Mouse (Mus musculus): Measurements from ENCODE around the gene Als2. TPM values are rescaled to one million over a fixed set of nuclear protein-coding genes. Genes with fewer than 3 reads are reported as not detected.

Als2 gene
- 23.5 and 24.0 TPM in 2 replicates for polyA plus RNA-seq (2015; fragmentation: Nextera tagmentation; extraction: Ambion mirVana)

DNA sequence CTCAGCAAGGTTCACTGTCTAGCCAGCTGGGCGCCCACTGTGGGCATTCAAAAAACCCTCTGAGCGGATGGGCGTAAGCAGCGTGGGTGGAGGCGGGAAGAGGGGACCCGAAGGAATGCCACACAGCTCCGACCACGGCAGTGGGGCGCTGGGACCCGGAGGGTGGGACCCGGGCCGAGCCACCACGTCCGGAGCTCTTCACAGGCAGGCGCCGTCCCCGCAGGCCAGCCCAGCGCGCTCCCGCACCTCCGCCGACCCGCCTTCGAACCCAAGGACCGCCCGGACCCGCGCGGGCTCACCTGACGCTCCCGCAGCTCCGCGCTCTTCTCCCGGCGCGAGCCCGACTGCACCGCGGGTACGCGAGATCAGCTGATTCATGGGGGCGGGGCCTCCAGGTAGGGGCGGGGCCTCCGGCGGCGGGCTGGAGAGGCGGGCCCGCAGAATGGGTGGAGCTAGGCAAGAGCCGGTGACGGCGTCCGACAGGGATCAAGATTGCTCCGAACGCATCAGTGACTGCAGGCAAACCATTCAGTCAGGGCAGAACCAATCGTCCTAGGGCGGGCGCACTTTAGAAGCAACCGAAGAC is at the start of gene Als2:
Gene Als2 (minus strand): TSS at position 376 of the 586 bp plus-strand sequence.
- ATAC-seq = peak; percentile 99
- under 1% methylated on average over 42 of the region's 58 CpGs for WGBS
- H3K4me3 ChIP-seq (ENCODE audit: low read depth, low read length) = peak within 1 kb of the TSS; percentile 74
- H3K36me3 ChIP-seq (ENCODE audit: control insufficient read depth, insufficient read depth, low read length) = no peaks in the 10 kb centered on the region
- H3K9ac ChIP-seq (ENCODE audit: low read depth, low read length) = peak within 1 kb of the TSS; percentile 69
- H3K27me3 ChIP-seq (ENCODE audit: control insufficient read depth, insufficient read depth, low read depth, low read length) = no peaks in the 10 kb centered on the region
- peak within 1 kb of the TSS; percentile 88 for H3K4me2 ChIP-seq (ENCODE audit: low read length)
- no peaks in the 10 kb centered on the region for H3K9me3 ChIP-seq (replicated peaks; ENCODE audit: control insufficient read depth, low read length, poor library complexity, severe bottlenecking)
- H3K27ac ChIP-seq (ENCODE audit: low read length) = peak within 1 kb of the TSS; percentile 85
- peaks cover 12% of the 10 kb centered on the region for H3K4me1 ChIP-seq (ENCODE audit: control insufficient read depth, insufficient read depth, low read length)

DNA sequence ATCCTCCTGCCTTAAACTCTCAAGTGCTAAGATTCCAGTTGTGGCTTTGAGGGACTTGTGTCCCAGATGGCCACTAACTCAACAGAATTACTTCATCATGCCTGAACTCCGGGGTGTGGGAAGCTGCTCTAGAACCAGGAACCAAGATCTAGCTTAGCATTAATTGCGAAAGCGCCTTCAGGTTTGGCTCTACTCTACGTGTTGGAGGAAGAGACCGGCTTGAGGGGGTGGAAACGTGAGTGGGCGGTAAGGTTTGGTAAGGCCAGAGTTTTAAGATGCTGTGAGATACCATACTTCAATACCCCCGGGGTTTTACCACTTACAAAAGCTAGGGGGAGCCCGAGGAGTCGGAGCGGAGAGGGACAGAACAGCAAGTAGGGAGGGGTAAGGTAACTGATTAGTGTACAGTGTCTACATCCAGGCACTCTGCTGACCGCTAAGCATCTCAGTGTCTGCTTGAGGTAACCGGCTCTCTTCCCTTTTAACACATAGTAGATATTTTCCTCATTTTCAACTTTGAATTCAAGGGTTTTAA is 49.4 kb upstream of the Als2 start:
- no peak for ATAC-seq
- no peak overlapping the region for H3K9ac ChIP-seq (ENCODE audit: low read depth, low read length)
- no peak overlapping the region for H3K4me3 ChIP-seq (ENCODE audit: low read depth, low read length)
- H3K36me3 ChIP-seq (ENCODE audit: control insufficient read depth, insufficient read depth, low read length) = no peaks in the 10 kb centered on the region
- H3K9me3 ChIP-seq (replicated peaks; ENCODE audit: control insufficient read depth, low read length, poor library complexity, severe bottlenecking) = no peaks in the 10 kb centered on the region
- no peaks in the 10 kb centered on the region for H3K27me3 ChIP-seq (ENCODE audit: control insufficient read depth, insufficient read depth, low read depth, low read length)
- H3K4me1 ChIP-seq (ENCODE audit: control insufficient read depth, insufficient read depth, low read length) = no peaks in the 10 kb centered on the region
- H3K4me2 ChIP-seq (ENCODE audit: low read length) = no peak overlapping the region
- WGBS = 79% methylated on average over 13 of the region's 13 CpGs
- no peak overlapping the region for H3K27ac ChIP-seq (ENCODE audit: low read length)

DNA sequence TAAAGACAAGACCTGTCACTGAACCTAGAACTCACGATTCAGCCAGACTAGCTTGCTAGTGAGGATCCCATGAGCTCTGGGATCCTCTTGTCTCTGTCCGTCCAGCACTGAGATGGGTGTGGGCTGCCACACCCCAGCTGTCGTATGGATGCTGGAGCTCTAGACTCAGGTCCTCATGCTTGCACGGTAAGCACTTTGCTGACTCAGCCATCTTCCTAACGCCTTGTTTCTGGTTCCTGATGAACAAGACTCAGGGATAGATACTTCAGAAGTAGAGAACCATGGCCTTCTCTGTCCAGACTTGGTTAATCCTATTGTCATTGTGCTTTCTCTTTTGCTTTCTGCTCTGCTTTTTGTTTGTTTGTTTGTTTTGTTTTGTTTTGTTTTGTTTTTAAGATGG is 48.8 kb upstream of the Als2 start:
- Histone ChIP-seq H3K9me3 (replicated peaks; ENCODE audit: control insufficient read depth, low read length, poor library complexity, severe bottlenecking) (no peaks in the 10 kb centered on the region), H3K27me3 (ENCODE audit: control insufficient read depth, insufficient read depth, low read depth, low read length) (no peaks in the 10 kb centered on the region), H3K4me1 (ENCODE audit: control insufficient read depth, insufficient read depth, low read length) (no peaks in the 10 kb centered on the region), H3K9ac (ENCODE audit: low read depth, low read length) (no peak overlapping the region), H3K27ac (ENCODE audit: low read length) (no peak overlapping the region), H3K4me3 (ENCODE audit: low read depth, low read length) (no peak overlapping the region), H3K36me3 (ENCODE audit: control insufficient read depth, insufficient read depth, low read length) (no peaks in the 10 kb centered on the region), H3K4me2 (ENCODE audit: low read length) (no peak overlapping the region)
- 90% methylated on average over 5 of the region's 5 CpGs for whole genome bisulfite sequencing
- ATAC-seq = no peak

DNA sequence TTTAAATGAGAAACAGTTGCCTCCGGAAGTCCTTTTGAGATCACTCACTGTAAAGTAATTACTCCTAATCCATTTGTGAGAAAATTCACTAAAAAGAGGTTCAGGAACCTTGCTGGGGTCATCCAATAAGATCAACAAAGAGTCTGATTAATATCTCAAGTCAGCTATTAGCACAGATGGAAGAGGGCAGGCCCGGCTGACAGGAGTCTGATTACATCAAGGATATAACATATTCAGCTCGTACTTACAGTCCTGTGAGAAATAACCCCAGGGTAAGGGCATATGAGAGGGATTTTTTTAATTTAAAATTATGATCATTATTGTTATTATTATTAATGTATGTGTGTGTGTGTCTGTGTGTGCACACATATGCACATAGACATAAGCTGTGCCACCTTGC is 35.2 kb upstream of the Als2 start:
- Histone ChIP-seq H3K27me3 (ENCODE audit: control insufficient read depth, insufficient read depth, low read depth, low read length) (no peaks in the 10 kb centered on the region), H3K27ac (ENCODE audit: low read length) (no peak overlapping the region), H3K36me3 (ENCODE audit: control insufficient read depth, insufficient read depth, low read length) (no peaks in the 10 kb centered on the region), H3K9me3 (replicated peaks; ENCODE audit: control insufficient read depth, low read length, poor library complexity, severe bottlenecking) (no peaks in the 10 kb centered on the region), H3K4me2 (ENCODE audit: low read length) (no peak overlapping the region), H3K9ac (ENCODE audit: low read depth, low read length) (no peak overlapping the region), H3K4me3 (ENCODE audit: low read depth, low read length) (no peak overlapping the region), H3K4me1 (ENCODE audit: control insufficient read depth, insufficient read depth, low read length) (peaks cover 6% of the 10 kb centered on the region; the same call in 1 of the 2 replicates)
- ATAC-seq = no peak
- WGBS = 35% methylated on average over 3 of the region's 3 CpGs

DNA sequence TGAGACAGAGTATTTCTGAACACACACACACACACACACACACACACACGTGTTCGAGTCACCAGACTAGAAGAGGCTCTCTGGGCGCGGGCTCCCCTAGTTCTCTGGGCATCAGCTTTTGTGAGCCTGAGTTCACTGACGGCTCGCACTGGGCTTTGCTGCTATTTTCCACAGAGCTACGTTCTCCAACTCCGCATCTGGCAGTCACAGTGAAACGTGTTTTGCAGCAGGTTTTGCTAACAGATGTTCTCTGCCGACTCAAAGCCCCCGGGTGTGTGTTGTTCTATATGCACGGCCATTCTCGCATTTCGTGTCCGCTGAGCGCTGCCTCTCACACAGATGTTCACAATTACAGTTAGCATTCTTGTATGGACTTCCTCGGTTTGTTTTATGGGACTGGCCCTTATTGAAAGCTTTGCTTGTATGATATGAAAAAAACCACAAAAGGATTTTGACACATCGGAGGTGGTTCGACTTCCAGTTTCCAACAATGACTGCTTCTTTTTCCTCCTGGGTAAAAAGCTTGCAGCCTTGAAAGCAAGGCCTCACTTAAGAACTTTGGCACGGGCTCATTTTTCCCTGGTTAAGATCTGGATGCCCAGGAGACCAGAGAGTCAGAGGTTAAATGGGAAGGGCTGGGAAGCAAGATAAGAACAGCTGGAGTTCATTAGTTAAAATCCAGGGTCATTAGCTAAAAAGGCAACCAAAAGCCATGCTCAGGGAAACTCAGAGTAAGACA is 33.1 kb upstream of the Als2 start:
- WGBS = 43% methylated on average over 20 of the region's 20 CpGs
- 0 out of 2 replicates have a peak, but pooled peaks have one; percentile 32 for ATAC-seq
- Histone ChIP-seq H3K4me3 (ENCODE audit: low read depth, low read length) (no peak overlapping the region), H3K27me3 (ENCODE audit: control insufficient read depth, insufficient read depth, low read depth, low read length) (no peaks in the 10 kb centered on the region), H3K4me1 (ENCODE audit: control insufficient read depth, insufficient read depth, low read length) (peaks cover 6% of the 10 kb centered on the region; the same call in 1 of the 2 replicates), H3K9me3 (replicated peaks; ENCODE audit: control insufficient read depth, low read length, poor library complexity, severe bottlenecking) (no peaks in the 10 kb centered on the region), H3K36me3 (ENCODE audit: control insufficient read depth, insufficient read depth, low read length) (no peaks in the 10 kb centered on the region), H3K9ac (ENCODE audit: low read depth, low read length) (no peak overlapping the region), H3K4me2 (ENCODE audit: low read length) (0 out of 2 replicates have a peak overlapping the region, but pooled peaks have one; percentile 15), H3K27ac (ENCODE audit: low read length) (no peak overlapping the region)

DNA sequence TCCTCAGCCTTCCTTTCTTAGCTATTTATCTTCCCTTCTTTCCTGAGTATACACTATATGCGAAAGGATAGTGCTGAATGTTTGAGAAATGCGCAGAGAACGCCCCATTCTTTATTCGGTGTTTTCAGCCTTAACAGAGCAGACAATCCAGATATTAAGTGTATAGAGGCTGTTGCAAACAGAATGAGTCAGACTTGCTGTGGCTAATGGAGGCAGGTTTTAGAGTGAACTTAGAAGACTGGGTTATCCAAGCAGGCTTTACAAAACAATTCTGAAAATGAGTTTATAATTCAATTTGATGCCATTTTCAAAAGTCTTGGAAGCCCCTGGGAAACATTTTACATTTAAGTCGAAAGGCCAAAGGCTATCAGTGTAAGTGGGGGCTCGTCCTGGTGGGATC is 32.4 kb upstream of the Als2 start:
- peaks cover 6% of the 10 kb centered on the region; the same call in 1 of the 2 replicates for H3K4me1 ChIP-seq (ENCODE audit: control insufficient read depth, insufficient read depth, low read length)
- no peaks in the 10 kb centered on the region for H3K36me3 ChIP-seq (ENCODE audit: control insufficient read depth, insufficient read depth, low read length)
- H3K9me3 ChIP-seq (replicated peaks; ENCODE audit: control insufficient read depth, low read length, poor library complexity, severe bottlenecking) = no peaks in the 10 kb centered on the region
- no peaks in the 10 kb centered on the region for H3K27me3 ChIP-seq (ENCODE audit: control insufficient read depth, insufficient read depth, low read depth, low read length)
- 84% methylated on average over 6 of the region's 6 CpGs for WGBS
- no peak overlapping the region for H3K27ac ChIP-seq (ENCODE audit: low read length)
- no peak for ATAC-seq
- H3K9ac ChIP-seq (ENCODE audit: low read depth, low read length) = no peak overlapping the region
- H3K4me3 ChIP-seq (ENCODE audit: low read depth, low read length) = no peak overlapping the region
- H3K4me2 ChIP-seq (ENCODE audit: low read length) = no peak overlapping the region

DNA sequence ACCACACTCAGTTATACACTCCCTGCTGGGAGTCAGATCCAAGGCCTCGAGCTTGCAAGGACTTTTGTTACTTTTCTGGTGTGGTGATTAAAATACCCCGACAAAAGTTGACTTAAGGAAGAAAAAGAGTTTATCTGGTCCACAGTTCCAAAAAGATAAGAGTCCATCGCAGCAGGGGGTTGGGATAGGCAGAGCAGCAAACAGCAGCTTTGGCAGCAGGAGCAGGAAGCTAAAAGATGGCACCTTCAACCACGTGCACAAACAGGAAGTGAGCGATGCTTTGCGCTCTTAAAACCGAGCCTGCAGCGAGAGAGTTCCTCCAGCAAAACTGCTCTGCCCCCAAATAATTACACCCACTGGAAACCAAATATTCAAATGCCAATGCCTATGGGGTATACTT is 31.9 kb upstream of the Als2 start:
- H3K4me1 ChIP-seq (ENCODE audit: control insufficient read depth, insufficient read depth, low read length) = peaks cover 6% of the 10 kb centered on the region; the same call in 1 of the 2 replicates
- no peak overlapping the region for H3K4me2 ChIP-seq (ENCODE audit: low read length)
- WGBS = 64% methylated on average over 8 of the region's 8 CpGs
- ATAC-seq = no peak
- H3K27ac ChIP-seq (ENCODE audit: low read length) = no peak overlapping the region
- no peak overlapping the region for H3K9ac ChIP-seq (ENCODE audit: low read depth, low read length)
- H3K36me3 ChIP-seq (ENCODE audit: control insufficient read depth, insufficient read depth, low read length) = no peaks in the 10 kb centered on the region
- H3K9me3 ChIP-seq (replicated peaks; ENCODE audit: control insufficient read depth, low read length, poor library complexity, severe bottlenecking) = no peaks in the 10 kb centered on the region
- H3K4me3 ChIP-seq (ENCODE audit: low read depth, low read length) = no peak overlapping the region
- no peaks in the 10 kb centered on the region for H3K27me3 ChIP-seq (ENCODE audit: control insufficient read depth, insufficient read depth, low read depth, low read length)

DNA sequence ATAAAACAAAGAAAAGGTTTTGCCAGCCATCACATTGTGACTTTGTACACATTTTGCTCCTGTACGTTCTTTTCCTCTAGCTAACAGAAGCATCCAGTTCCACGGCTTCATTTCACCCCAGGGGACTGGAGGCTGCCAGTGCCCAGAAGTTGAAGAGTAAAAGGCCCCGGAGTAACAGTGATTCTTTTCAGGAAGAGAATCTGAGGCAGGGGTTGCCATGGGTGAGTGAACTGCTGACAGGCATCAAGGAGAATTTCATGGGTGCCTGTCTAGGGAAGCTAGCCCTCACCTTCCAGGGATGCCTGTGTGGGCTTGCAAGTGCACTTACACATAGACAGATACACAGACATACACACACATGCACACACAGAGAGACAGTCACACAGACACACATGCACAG is 20.7 kb upstream of the Als2 start:
- ATAC-seq = peak; percentile 19; the same call in 1 of the 2 replicates
- Histone ChIP-seq H3K27ac (ENCODE audit: low read length) (no peak overlapping the region), H3K4me2 (ENCODE audit: low read length) (no peak overlapping the region), H3K36me3 (ENCODE audit: control insufficient read depth, insufficient read depth, low read length) (no peaks in the 10 kb centered on the region), H3K27me3 (ENCODE audit: control insufficient read depth, insufficient read depth, low read depth, low read length) (no peaks in the 10 kb centered on the region; the same call in 1 of the 2 replicates), H3K4me3 (ENCODE audit: low read depth, low read length) (no peak overlapping the region), H3K9me3 (replicated peaks; ENCODE audit: control insufficient read depth, low read length, poor library complexity, severe bottlenecking) (no peaks in the 10 kb centered on the region), H3K4me1 (ENCODE audit: control insufficient read depth, insufficient read depth, low read length) (peaks cover 13% of the 10 kb centered on the region), H3K9ac (ENCODE audit: low read depth, low read length) (no peak overlapping the region)
- WGBS = 16% methylated on average over 3 of the region's 3 CpGs

DNA sequence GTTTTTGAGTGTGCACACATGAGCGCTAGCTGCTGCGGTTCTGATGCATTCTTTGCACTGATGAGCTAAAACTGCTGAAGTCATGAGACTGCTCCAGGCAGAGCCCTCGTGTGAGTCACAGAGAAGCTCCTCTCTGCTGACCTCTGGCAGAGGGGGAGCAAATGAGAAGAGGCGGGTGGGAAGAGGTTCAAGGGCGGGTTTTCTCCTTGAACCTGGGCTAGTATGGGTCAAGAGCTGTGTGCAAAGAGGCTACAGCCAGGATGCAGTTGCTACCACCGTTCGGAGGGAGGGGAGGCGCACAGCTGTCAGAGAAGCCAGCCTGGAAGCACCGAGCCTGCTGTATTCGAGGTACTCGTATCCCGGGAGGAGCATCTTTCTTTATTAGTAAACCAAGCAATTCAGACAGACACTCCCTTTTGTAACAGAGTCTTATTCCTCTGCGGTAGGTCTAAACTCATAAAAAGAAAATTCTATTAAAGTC is 19.8 kb upstream of the Als2 start, which contains the start of gene Cdk15:
Gene Cdk15 (plus strand): TSS at position 156 of the 481 bp plus-strand sequence.
- WGBS = 15% methylated on average over 13 of the region's 13 CpGs

More for the DNA sequence above, 19.8 kb upstream of the Als2 start, which contains the start of gene Cdk15:
- H3K4me1 ChIP-seq (ENCODE audit: control insufficient read depth, insufficient read depth, low read length) = peaks cover 13% of the 10 kb centered on the region
- H3K27ac ChIP-seq (ENCODE audit: low read length) = no peak within 1 kb of the TSS
- no peaks in the 10 kb centered on the region for H3K36me3 ChIP-seq (ENCODE audit: control insufficient read depth, insufficient read depth, low read length)
- H3K27me3 ChIP-seq (ENCODE audit: control insufficient read depth, insufficient read depth, low read depth, low read length) = no peaks in the 10 kb centered on the region; the same call in 1 of the 2 replicates
- no peak within 1 kb of the TSS for H3K4me3 ChIP-seq (ENCODE audit: low read depth, low read length)
- no peak within 1 kb of the TSS for H3K4me2 ChIP-seq (ENCODE audit: low read length)
- H3K9me3 ChIP-seq (replicated peaks; ENCODE audit: control insufficient read depth, low read length, poor library complexity, severe bottlenecking) = no peaks in the 10 kb centered on the region
- 0 out of 2 replicates have a peak, but pooled peaks have one; percentile 14 for ATAC-seq
- H3K9ac ChIP-seq (ENCODE audit: low read depth, low read length) = no peak within 1 kb of the TSS

Data from midbrain, embryonic 16.5 days (tissue).